Mouse (Mus musculus): ENCODE data around the gene Ybx2.

- no peak for TF ChIP-seq POLR2A (IDR thresholded peaks at IDR 0.05; ENCODE audit: borderline replicate concordance, control insufficient read depth, low read depth, low read length)
- TF ChIP-seq CTCF (IDR thresholded peaks at IDR 0.05; ENCODE audit: control insufficient read depth, insufficient read depth, low read length) = no peak
Observed at GRCm38 (mm10) chr11:69908645-69909044, 27.0 kb upstream of the Ybx2 start.
